ENCODE assay signal across 8 mouse cellular contexts in genomic region chr1:135347498-135348169, GRCm38 (mm10). TPM values are rescaled to one million over a fixed set of nuclear protein-coding genes. Genes with fewer than 3 reads are reported as not detected.
A peak's percentile ranks its signal among the peaks of the same experiment; 100 is the strongest.
DNase-seq lines count a peak whose midpoint lies in the region; ATAC-seq and TF ChIP-seq lines count a peak whose summit lies in the region.

No protein-coding gene starts in this region.

- H3K27me3 ChIP-seq in intestine, embryonic 16.5 days (replicated peaks; ENCODE audit: control insufficient read depth, insufficient read depth, low read length) = no peaks in the 10 kb centered on the region
- no peaks in the 10 kb centered on the region for H3K27me3 ChIP-seq in stomach, postnatal 0 days (ENCODE audit: control insufficient read depth, insufficient read depth, low read length)
- no peaks in the 10 kb centered on the region for H3K27me3 ChIP-seq in liver, embryonic 11.5 days (replicated peaks; ENCODE audit: control insufficient read depth, insufficient read depth, low read length)

- peak overlapping the region; percentile 29 for H3K27ac ChIP-seq in intestine, embryonic 16.5 days (ENCODE audit: low read length)
- peak overlapping the region; percentile 81 for H3K27ac ChIP-seq in stomach, postnatal 0 days (replicated peaks)
- H3K27ac ChIP-seq in liver, embryonic 11.5 days (ENCODE audit: low read depth, low read length) = no peak overlapping the region

- no peaks in the 10 kb centered on the region for H3K9me3 ChIP-seq in intestine, embryonic 16.5 days (ENCODE audit: control insufficient read depth, low read length)
- H3K9me3 ChIP-seq in stomach, postnatal 0 days (ENCODE audit: control insufficient read depth, low read length) = no peaks in the 10 kb centered on the region
- H3K9me3 ChIP-seq in liver, embryonic 11.5 days (ENCODE audit: control insufficient read depth, low read length) = no peaks in the 10 kb centered on the region

- no peak overlapping the region for H3K9ac ChIP-seq in intestine, embryonic 16.5 days (ENCODE audit: low read depth, low read length)
- no peak overlapping the region for H3K9ac ChIP-seq in stomach, postnatal 0 days (ENCODE audit: low read length)
- no peak overlapping the region for H3K9ac ChIP-seq in liver, embryonic 11.5 days (ENCODE audit: low read depth, low read length)

- H3K4me1 ChIP-seq in intestine, embryonic 16.5 days (ENCODE audit: control insufficient read depth, insufficient read depth, low read length) = peaks cover 4% of the 10 kb centered on the region; the same call in 1 of the 2 replicates
- H3K4me1 ChIP-seq in stomach, postnatal 0 days (replicated peaks; ENCODE audit: control insufficient read depth, insufficient read depth) = peaks cover 7% of the 10 kb centered on the region
- H3K4me1 ChIP-seq in liver, embryonic 11.5 days (replicated peaks; ENCODE audit: control insufficient read depth, insufficient read depth, low read length) = no peaks in the 10 kb centered on the region

- ATAC-seq in intestine, embryonic 16.5 days = peak; percentile 59
- peak; percentile 69; the same call in 1 of the 2 replicates for ATAC-seq in stomach, postnatal 0 days (ENCODE audit: low FRiP score, low TSS enrichment)
- ATAC-seq in liver, embryonic 11.5 days (replicated peaks; ENCODE audit: low FRiP score) = no peak

- H3K4me2 ChIP-seq in intestine, embryonic 16.5 days (ENCODE audit: low read depth, low read length) = no peak overlapping the region
- no peak overlapping the region; the same call in 1 of the 2 replicates for H3K4me2 ChIP-seq in stomach, postnatal 0 days (replicated peaks; ENCODE audit: low read depth)
- H3K4me2 ChIP-seq in liver, embryonic 11.5 days = no peak overlapping the region

- no peak for TF ChIP-seq CTCF in stomach, postnatal 0 days (IDR thresholded peaks at IDR 0.05; ENCODE audit: low read depth)

- no peak overlapping the region for H3K4me3 ChIP-seq in intestine, embryonic 16.5 days (ENCODE audit: low read length)
- no peak overlapping the region for H3K4me3 ChIP-seq in stomach, postnatal 0 days (ENCODE audit: low read depth, low read length)
- no peak overlapping the region for H3K4me3 ChIP-seq in liver, embryonic 11.5 days (ENCODE audit: low read depth, low read length)

- no peak for TF ChIP-seq EP300 in stomach, postnatal 0 days (optimal IDR thresholded peaks at IDR 0.05)

- DNase-seq in gastrocnemius, adult 18-20 months (ENCODE audit: low spot score) = peak; percentile 42
- no peak for DNase-seq in gastrocnemius, postnatal 4 days (ENCODE audit: low spot score in 2 of 2)
- peak; percentile 50 for DNase-seq in urinary bladder, postnatal 14 days (ENCODE audit: low spot score)
- no peak for DNase-seq in urinary bladder, adult 18-20 months (ENCODE audit: low spot score in 2 of 2)
- DNase-seq in stomach, postnatal 0 days (ENCODE audit: low spot score) = no peak
- DNase-seq in c-Kit-positive CD71-positive TER-119-positive erythroid progenitor cells, embryonic 14.5 days (ENCODE audit: low spot score) = no peak
- no peak for DNase-seq in liver, embryonic 11.5 days (ENCODE audit: low spot score)

- 42% methylated on average over 4 of the region's 4 CpGs for WGBS in intestine, embryonic 16.5 days
- WGBS in stomach, postnatal 0 days = 12% methylated on average over 4 of the region's 4 CpGs
- 54% methylated on average over 4 of the region's 4 CpGs for WGBS in liver, embryonic 11.5 days

- H3K36me3 ChIP-seq in intestine, embryonic 16.5 days (ENCODE audit: control insufficient read depth, insufficient read depth, low read length) = no peaks in the 10 kb centered on the region
- 0 out of 2 replicates have a peak, but pooled peaks cover 2% of the 10 kb centered on the region for H3K36me3 ChIP-seq in stomach, postnatal 0 days (ENCODE audit: control insufficient read depth, insufficient read depth, low read length)
- no peaks in the 10 kb centered on the region for H3K36me3 ChIP-seq in liver, embryonic 11.5 days (ENCODE audit: control insufficient read depth, insufficient read depth, low read length)

RNA-seq across cellular contexts. Expression of gene Lmod1, which starts 23.0 kb away (rescaled TPM):
- 10 to 100 TPM in 1 of 2 experiments, 1 to 10 TPM in 1; 6.0 to 10.8 TPM for total RNA-seq in gastrocnemius, adult 18-20 months (2021)
- 1 to 10 TPM; 3.1 to 4.1 TPM for total RNA-seq in gastrocnemius, postnatal 4 days (2021)
- 10.6 and 11.7 TPM in 2 replicates for polyA plus RNA-seq in intestine, embryonic 16.5 days (2015; fragmentation: Nextera tagmentation; extraction: Ambion mirVana)
- polyA plus RNA-seq in stomach, postnatal 0 days (2015; fragmentation: Nextera tagmentation; extraction: Ambion mirVana) = 19.5 and 22.4 TPM in 2 replicates
- polyA plus RNA-seq in liver, embryonic 11.5 days (2014; fragmentation: Nextera tagmentation; extraction: Ambion mirVana) = 0.16 TPM in 2 replicates

RNA-seq across cellular contexts. Expression of gene Shisa4, which starts 27.4 kb away (rescaled TPM):
- 100 to 1,000 TPM; 161 to 171 TPM for total RNA-seq in gastrocnemius, adult 18-20 months (2021)
- 100 to 1,000 TPM; 121 to 136 TPM for total RNA-seq in gastrocnemius, postnatal 4 days (2021)
- 19.3 and 22.4 TPM in 2 replicates for polyA plus RNA-seq in intestine, embryonic 16.5 days (2015; fragmentation: Nextera tagmentation; extraction: Ambion mirVana)
- polyA plus RNA-seq in stomach, postnatal 0 days (2015; fragmentation: Nextera tagmentation; extraction: Ambion mirVana) = 23.2 and 25.0 TPM in 2 replicates
- 9.3 and 10.1 TPM in 2 replicates for polyA plus RNA-seq in liver, embryonic 11.5 days (2014; fragmentation: Nextera tagmentation; extraction: Ambion mirVana)

RNA-seq across cellular contexts. Expression of gene Timm17a, which starts 34.1 kb away (rescaled TPM):
- 100 to 1,000 TPM; 279 to 302 TPM for total RNA-seq in gastrocnemius, adult 18-20 months (2021)
- 100 to 1,000 TPM; 163 to 168 TPM for total RNA-seq in gastrocnemius, postnatal 4 days (2021)
- polyA plus RNA-seq in intestine, embryonic 16.5 days (2015; fragmentation: Nextera tagmentation; extraction: Ambion mirVana) = 247 and 268 TPM in 2 replicates
- 237 and 250 TPM in 2 replicates for polyA plus RNA-seq in stomach, postnatal 0 days (2015; fragmentation: Nextera tagmentation; extraction: Ambion mirVana)
- polyA plus RNA-seq in liver, embryonic 11.5 days (2014; fragmentation: Nextera tagmentation; extraction: Ambion mirVana) = 258 and 269 TPM in 2 replicates

Comparison
In these comparisons a context has a peak if more than half of its experiments do, and no peak if none do; other contexts are left out.
1. DNase-seq: peak in gastrocnemius, adult 18-20 months (single experiment) and urinary bladder, postnatal 14 days (single experiment); none in gastrocnemius, postnatal 4 days (0 of 2), urinary bladder, adult 18-20 months (0 of 2), stomach, postnatal 0 days (single experiment), c-Kit-positive CD71-positive TER-119-positive erythroid progenitor cells, embryonic 14.5 days (single experiment) and liver, embryonic 11.5 days (single experiment).